Mouse (Mus musculus) erythroblast, embryonic 14.5 days (primary cell): Measurements from ENCODE around the gene Dhx34.

Source experiments
- GATA1 ChIP-seq: IDR thresholded peaks from 2 replicates; pipeline ENCODE4 v1.6.1; 2012; ENCODE audit warnings: low read length, inconsistent platforms, mixed read lengths
- TAL1 ChIP-seq: IDR thresholded peaks from 3 replicates; pipeline ENCODE4 v1.6.1; 2012; ENCODE audit warnings: low read length, inconsistent platforms, mixed read lengths

DNA sequence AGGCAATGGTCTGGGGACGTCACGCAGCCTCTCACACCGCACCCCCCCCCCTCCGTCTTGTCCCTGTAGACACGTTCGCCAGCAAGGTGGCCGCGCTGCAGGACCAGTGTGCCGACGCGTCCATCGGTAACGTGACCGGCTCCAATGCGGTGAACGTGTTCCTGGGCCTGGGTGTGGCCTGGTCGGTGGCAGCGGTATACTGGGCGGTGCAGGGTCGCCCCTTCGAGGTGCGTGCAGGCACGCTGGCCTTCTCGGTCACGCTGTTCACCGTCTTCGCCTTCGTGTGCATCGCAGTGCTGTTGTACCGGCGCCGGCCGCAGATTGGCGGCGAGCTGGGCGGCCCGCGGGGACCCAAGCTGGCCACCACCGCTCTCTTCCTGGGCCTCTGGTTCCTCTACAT, 63.1 kb downstream of the Dhx34 start:
- TF ChIP-seq GATA1 (no peak), TAL1 (no peak)
